Mouse (Mus musculus) layer of hippocampus, adult 2 months (tissue): ENCODE measurements around the gene Zswim5. TPM values are rescaled to one million over a fixed set of nuclear protein-coding genes. Genes with fewer than 3 reads are reported as not detected.

Source experiments
- DNase-seq, 2 experiments: peaks; one replicate each; pipeline ENCODE4 v3.0.0; 2022; ENCODE audit warnings: low spot score in 2 of 2
- H3K27ac ChIP-seq: fragments of 200-600 bp; 2 replicates; pipeline ENCODE4 v1.8.1; 2022
- H3K4me3 ChIP-seq: fragments of 200-600 bp; 2 replicates; pipeline ENCODE4 v1.8.1; 2022; ENCODE audit warnings: mild to moderate bottlenecking
- CTCF ChIP-seq: fragments of 200-600 bp; conservative IDR thresholded peaks from 2 replicates; pipeline ENCODE4 v1.8.1; 2022; ENCODE audit warnings: antibody characterized with exemption, mild to moderate bottlenecking, moderate library complexity
- total RNA-seq, 2 experiments: library from RNA; stranded (reverse); gene quantifications; 2 replicates each; pipeline ENCODE4 v1.2.3; 2021

Gene Zswim5
- total RNA-seq, 2 experiments from 2014 or later, result 15.6 to 17.1 TPM

DNA sequence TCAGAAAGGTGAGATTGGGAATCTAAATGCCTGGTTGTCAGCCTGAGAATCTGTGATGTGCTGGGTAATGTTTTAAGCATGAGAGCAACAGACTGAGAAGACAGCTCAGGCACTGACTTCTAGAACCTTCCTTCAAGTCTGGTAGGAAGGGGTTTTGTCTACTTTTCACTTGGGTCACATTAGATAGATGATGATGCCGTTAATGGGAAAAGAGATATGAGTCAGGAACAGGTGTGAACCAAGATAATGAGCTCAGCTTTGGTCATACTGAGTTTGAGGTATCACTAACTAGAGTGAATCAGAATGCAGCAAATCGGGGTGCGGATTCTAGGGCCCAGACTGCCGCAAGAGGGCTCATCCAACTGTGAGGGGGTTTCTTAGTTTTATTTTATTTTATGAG is 146.3 kb downstream of the Zswim5 start:
- no peak for TF ChIP-seq CTCF
- H3K4me3 ChIP-seq, result no peak overlapping the region
- DNase-seq, result no peak
- H3K27ac ChIP-seq, result no peak overlapping the region

DNA sequence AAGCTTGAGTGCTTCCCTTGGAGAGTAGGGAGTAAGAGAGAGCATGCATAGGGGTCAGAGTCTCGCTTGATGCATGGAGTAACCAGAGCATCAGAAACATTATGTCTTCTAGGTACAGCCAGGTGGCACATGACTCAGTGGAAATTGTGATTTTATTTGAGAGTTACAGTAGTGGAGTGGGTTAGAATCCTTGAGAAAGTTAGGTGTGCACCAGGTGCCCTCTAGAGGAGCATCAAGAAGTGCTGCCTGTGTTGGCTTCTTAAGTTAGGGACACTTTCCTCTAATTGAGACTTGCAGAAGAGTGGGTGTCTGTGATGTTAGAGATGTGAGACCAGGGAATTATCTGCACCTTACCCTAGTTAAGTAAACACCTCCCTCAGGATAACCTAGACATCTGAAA is 153.9 kb downstream of the Zswim5 start:
- peak; percentile 65 for TF ChIP-seq CTCF
- no peak overlapping the region for H3K4me3 ChIP-seq
- H3K27ac ChIP-seq, result no peak overlapping the region
- no peak for DNase-seq

Other genes with a start within 250 kb of the Zswim5 start
- gene Nasp, start 249.4 kb upstream of the Zswim5 start, total RNA-seq, result 10 to 100 TPM; 28.0 to 32.5 TPM
- 100 to 1,000 TPM; 376 to 387 TPM for gene Akr1a1, start 225.7 kb upstream of the Zswim5 start, total RNA-seq
- 100 to 1,000 TPM; 143 to 151 TPM for gene Prdx1, start 191.8 kb upstream of the Zswim5 start, total RNA-seq
- 10 to 100 TPM; 16.4 to 20.8 TPM for gene Mmachc, start 169.0 kb upstream of the Zswim5 start, total RNA-seq
- gene Ccdc163, start 168.9 kb upstream of the Zswim5 start, total RNA-seq, result 1 to 10 TPM; 3.9 to 6.0 TPM
- gene Tesk2, start 156.4 kb upstream of the Zswim5 start, total RNA-seq, result 1 to 10 TPM; 4.2 to 4.8 TPM
- gene Toe1, start 69.7 kb upstream of the Zswim5 start, total RNA-seq, result 10 to 100 TPM; 14.0 to 16.2 TPM
- gene Mutyh, start 69.7 kb upstream of the Zswim5 start, total RNA-seq, result 1 to 10 TPM; 3.1 to 3.2 TPM
- 1 to 10 TPM; 6.4 to 6.9 TPM for gene Hpdl, start 55.7 kb upstream of the Zswim5 start, total RNA-seq
- 10 to 100 TPM; 58.5 to 59.2 TPM for gene Urod, start 117.0 kb downstream of the Zswim5 start, total RNA-seq
- gene Hectd3, start 117.9 kb downstream of the Zswim5 start, total RNA-seq, result 10 to 100 TPM; 44.9 to 46.1 TPM
- gene Eif2b3, start 142.0 kb downstream of the Zswim5 start, total RNA-seq, result 10 to 100 TPM; 19.7 to 20.6 TPM
- 1 to 10 TPM; 1.5 to 2.7 TPM for gene Ptch2, start 218.7 kb downstream of the Zswim5 start, total RNA-seq
- gene Btbd19, start 248.3 kb downstream of the Zswim5 start, total RNA-seq, result 10 to 100 TPM; 13.3 to 14.8 TPM
- under 1 TPM in 1 of 2 experiments, not detected in 1; 0.38 TPM for gene Tctex1d4, start 249.4 kb downstream of the Zswim5 start, total RNA-seq